In genomic region chr1:173367356-173368046, GRCm38 (mm10) we compare ENCODE assay signal across 7 mouse cellular contexts. TPM values are rescaled to one million over a fixed set of nuclear protein-coding genes. Genes with fewer than 3 reads are reported as not detected.
DNase-seq lines count a peak whose midpoint lies in the region; ATAC-seq and TF ChIP-seq lines count a peak whose summit lies in the region.

TSS of gene Cadm3 (minus strand) at chr1:173367695.

- H3K4me2 ChIP-seq in forebrain, embryonic 12.5 days = peak within 1 kb of the TSS; percentile 92
- peak within 1 kb of the TSS; percentile 65 for H3K4me2 ChIP-seq in heart, postnatal 0 days (ENCODE audit: low read depth, low read length)
- H3K4me2 ChIP-seq in neural tube, embryonic 12.5 days (replicated peaks) = peak within 1 kb of the TSS; percentile 83

- intact Hi-C loops in left cerebral cortex, postnatal 25 days (cut with DNase I) = loop anchor here (1.0 kb wide), 1 partner anchor 12 kb away; no protein-coding TSS in a partner anchor

- TF ChIP-seq CTCF in heart, postnatal 0 days (IDR thresholded peaks at IDR 0.05; ENCODE audit: low read depth) = no peak

- H3K27ac ChIP-seq in forebrain, embryonic 12.5 days = peak within 1 kb of the TSS; percentile 76
- no peak within 1 kb of the TSS for H3K27ac ChIP-seq in heart, postnatal 0 days (ENCODE audit: low read depth)
- H3K27ac ChIP-seq in neural tube, embryonic 12.5 days = peak within 1 kb of the TSS; percentile 72

- H3K9me3 ChIP-seq in forebrain, embryonic 12.5 days = no peaks in the 10 kb centered on the region
- no peaks in the 10 kb centered on the region for H3K9me3 ChIP-seq in heart, postnatal 0 days (replicated peaks; ENCODE audit: control insufficient read depth, low read length)
- no peaks in the 10 kb centered on the region for H3K9me3 ChIP-seq in neural tube, embryonic 12.5 days

- no peak for TF ChIP-seq EP300 in heart, postnatal 0 days (IDR thresholded peaks at IDR 0.05; ENCODE audit: low read depth)

- no peaks in the 10 kb centered on the region for H3K27me3 ChIP-seq in forebrain, embryonic 12.5 days
- peaks cover 48% of the 10 kb centered on the region for H3K27me3 ChIP-seq in heart, postnatal 0 days (ENCODE audit: control insufficient read depth, insufficient read depth, low read length)
- no peaks in the 10 kb centered on the region for H3K27me3 ChIP-seq in neural tube, embryonic 12.5 days (replicated peaks)

- WGBS in forebrain, embryonic 12.5 days = 1% methylated on average over 43 of the region's 46 CpGs
- WGBS in heart, postnatal 0 days = 1% methylated on average over 36 of the region's 46 CpGs
- WGBS in neural tube, embryonic 12.5 days = under 1% methylated on average over 45 of the region's 46 CpGs

- H3K9ac ChIP-seq in forebrain, embryonic 12.5 days = peak within 1 kb of the TSS; percentile 92
- H3K9ac ChIP-seq in heart, postnatal 0 days (replicated peaks; ENCODE audit: low read depth, low read length) = no peak within 1 kb of the TSS
- H3K9ac ChIP-seq in neural tube, embryonic 12.5 days = peak within 1 kb of the TSS; percentile 91

- peak; percentile 53 for ATAC-seq in cerebellum, adult (ENCODE audit: insufficient number of reproducible peaks, low FRiP score, low TSS enrichment)
- peak; percentile 93 for ATAC-seq in forebrain, embryonic 12.5 days (ENCODE audit: low FRiP score)
- ATAC-seq in heart, postnatal 0 days (ENCODE audit: insufficient read depth, low read depth) = 0 out of 2 replicates have a peak, but pooled peaks have one; percentile 30
- peak; percentile 91 for ATAC-seq in neural tube, embryonic 12.5 days (ENCODE audit: low FRiP score, low read depth)
- no peak for ATAC-seq in megakaryocyte progenitor cell, adult 5-6 weeks (replicated peaks; ENCODE audit: poor library complexity)

- H3K4me1 ChIP-seq in forebrain, embryonic 12.5 days = peaks cover 23% of the 10 kb centered on the region
- peaks cover 8% of the 10 kb centered on the region; the same call in 1 of the 2 replicates for H3K4me1 ChIP-seq in heart, postnatal 0 days (ENCODE audit: control insufficient read depth, insufficient read depth)
- peaks cover 26% of the 10 kb centered on the region for H3K4me1 ChIP-seq in neural tube, embryonic 12.5 days

- H3K36me3 ChIP-seq in forebrain, embryonic 12.5 days (replicated peaks) = no peaks in the 10 kb centered on the region; the same call in 1 of the 2 replicates
- no peaks in the 10 kb centered on the region for H3K36me3 ChIP-seq in heart, postnatal 0 days (replicated peaks; ENCODE audit: control insufficient read depth, insufficient read depth, low read length)
- H3K36me3 ChIP-seq in neural tube, embryonic 12.5 days = no peaks in the 10 kb centered on the region

- peak within 1 kb of the TSS; percentile 83 for H3K4me3 ChIP-seq in forebrain, embryonic 12.5 days (replicated peaks)
- peak within 1 kb of the TSS; percentile 46 for H3K4me3 ChIP-seq in heart, postnatal 0 days (ENCODE audit: low read depth, low read length)
- H3K4me3 ChIP-seq in neural tube, embryonic 12.5 days = peak within 1 kb of the TSS; percentile 70

- peak; percentile 17 for DNase-seq in ZHBTc4 (ENCODE audit: low read depth, low spot score)
- no peak for DNase-seq in heart, postnatal 0 days (ENCODE audit: low spot score)
- DNase-seq in left cerebral cortex, postnatal 25 days (ENCODE audit: low spot score in 2 of 2) = peak; percentile 73 to 78

RNA-seq across cellular contexts. Expression of gene Cadm3, which starts in this region (rescaled TPM):
- 12.6 and 22.2 TPM in 2 replicates for polyA plus RNA-seq in forebrain, embryonic 12.5 days (2016; fragmentation: Nextera tagmentation; extraction: Ambion mirVana)
- total RNA-seq in heart, postnatal 0 days (2014; rRNA removed; ENCODE audit: low replicate concordance) = 0.35 and 1.1 TPM in 2 replicates
- polyA plus RNA-seq in heart, postnatal 0 days (2015; fragmentation: Nextera tagmentation; extraction: Ambion mirVana) = 0.10 and 0.29 TPM in 2 replicates
- total RNA-seq in left cerebral cortex, postnatal 25 days (2021) = 100 to 1,000 TPM; 428 to 459 TPM
- polyA plus RNA-seq in neural tube, embryonic 12.5 days (2016; fragmentation: Nextera tagmentation; extraction: Ambion mirVana) = 36.0 and 41.8 TPM in 2 replicates
- total RNA-seq in megakaryocyte progenitor cell, adult 5-6 weeks (2015) = 0.22 TPM in 1 of 2 replicates, not detected in the other
- total RNA-seq in megakaryocyte progenitor cell, adult 5-6 weeks (2017) = 0.14 TPM in 1 of 2 replicates, not detected in the other

Comparison
In these comparisons a context has a peak if more than half of its experiments do, and no peak if none do; other contexts are left out.
1. RNA of gene Cadm3 (total RNA-seq): 428 to 459 TPM in left cerebral cortex, postnatal 25 days; 0.35 to 1.1 TPM in heart, postnatal 0 days and 0.14 to 0.22 TPM in megakaryocyte progenitor cell, adult 5-6 weeks; every median in the first group is over 100 times any median in the second.
2. RNA of gene Cadm3 (polyA plus RNA-seq): 36.0 to 41.8 TPM in neural tube, embryonic 12.5 days and 12.6 to 22.2 TPM in forebrain, embryonic 12.5 days; 0.10 to 0.29 TPM in heart, postnatal 0 days; every median in the first group is over 10 times any median in the second.
3. Peak in every context shown above with its lines, with median percentiles within 50 percentile points of each other: H3K4me2 ChIP-seq and H3K4me3 ChIP-seq.